Mouse (Mus musculus) ES-Bruce4 (cell line): Measurements from ENCODE around the gene Kbtbd4. TPM values are rescaled to one million over a fixed set of nuclear protein-coding genes. Genes with fewer than 3 reads are reported as not detected.

Experiments
- H3K27ac ChIP-seq: 2 replicates; pipeline ENCODE4 v1.5.1; 2012; ENCODE audit warnings: low read length, inconsistent platforms; ENCODE audit not compliant: insufficient read depth
- H3K27me3 ChIP-seq: 2 replicates; pipeline ENCODE4 v1.6.1; 2012; ENCODE audit warnings: mild to moderate bottlenecking, low read length, inconsistent platforms; ENCODE audit not compliant: control insufficient read depth, poor library complexity, insufficient read depth, severe bottlenecking
- H3K36me3 ChIP-seq: 2 replicates; pipeline ENCODE4 v1.6.1; 2012; ENCODE audit warnings: inconsistent platforms, mild to moderate bottlenecking, low read length, moderate library complexity; ENCODE audit not compliant: control insufficient read depth, poor library complexity, insufficient read depth, severe bottlenecking
- H3K4me1 ChIP-seq: one replicate; pipeline ENCODE4 v1.8.1; 2011; ENCODE audit warnings: low read length; ENCODE audit not compliant: control insufficient read depth, insufficient read depth
- H3K4me3 ChIP-seq: 2 replicates; pipeline ENCODE4 v1.5.1; 2011; ENCODE audit warnings: low read depth, mild to moderate bottlenecking, low read length
- H3K9ac ChIP-seq: 2 replicates; pipeline ENCODE4 v1.6.1; 2012; ENCODE audit warnings: low read depth, mild to moderate bottlenecking, inconsistent platforms; ENCODE audit not compliant: poor library complexity, severe bottlenecking
- H3K9me3 ChIP-seq: replicated peaks from 2 replicates; pipeline ENCODE4 v1.6.1; 2012; ENCODE audit warnings: mild to moderate bottlenecking, low read length, inconsistent platforms; ENCODE audit not compliant: control insufficient read depth, poor library complexity, insufficient read depth, severe bottlenecking
- CTCF ChIP-seq: IDR thresholded peaks from one replicate; pipeline ENCODE4 v1.8.1; 2011; ENCODE audit warnings: low read depth, low read length
- EP300 ChIP-seq: IDR thresholded peaks from 2 replicates; pipeline ENCODE4 v1.6.1; 2011; ENCODE audit warnings: low read depth, low read length; ENCODE audit not compliant: insufficient read depth
- POLR2A ChIP-seq: IDR thresholded peaks from one replicate; pipeline ENCODE4 v1.8.1; 2011; ENCODE audit warnings: low read length; ENCODE audit not compliant: insufficient read depth
- polyA plus RNA-seq: library from polyadenylated mRNA; stranded (reverse); fragments of >200 nt; gene quantifications from 2 replicates; pipeline ENCODE4 v1.2.4, GENCODE M21; 2011; ENCODE audit warnings: low read depth; ENCODE audit not compliant: missing spikeins, insufficient read depth, insufficient read length

The Kbtbd4 gene
- polyA plus RNA-seq, 1 experiment: 24.0 TPM

DNA sequence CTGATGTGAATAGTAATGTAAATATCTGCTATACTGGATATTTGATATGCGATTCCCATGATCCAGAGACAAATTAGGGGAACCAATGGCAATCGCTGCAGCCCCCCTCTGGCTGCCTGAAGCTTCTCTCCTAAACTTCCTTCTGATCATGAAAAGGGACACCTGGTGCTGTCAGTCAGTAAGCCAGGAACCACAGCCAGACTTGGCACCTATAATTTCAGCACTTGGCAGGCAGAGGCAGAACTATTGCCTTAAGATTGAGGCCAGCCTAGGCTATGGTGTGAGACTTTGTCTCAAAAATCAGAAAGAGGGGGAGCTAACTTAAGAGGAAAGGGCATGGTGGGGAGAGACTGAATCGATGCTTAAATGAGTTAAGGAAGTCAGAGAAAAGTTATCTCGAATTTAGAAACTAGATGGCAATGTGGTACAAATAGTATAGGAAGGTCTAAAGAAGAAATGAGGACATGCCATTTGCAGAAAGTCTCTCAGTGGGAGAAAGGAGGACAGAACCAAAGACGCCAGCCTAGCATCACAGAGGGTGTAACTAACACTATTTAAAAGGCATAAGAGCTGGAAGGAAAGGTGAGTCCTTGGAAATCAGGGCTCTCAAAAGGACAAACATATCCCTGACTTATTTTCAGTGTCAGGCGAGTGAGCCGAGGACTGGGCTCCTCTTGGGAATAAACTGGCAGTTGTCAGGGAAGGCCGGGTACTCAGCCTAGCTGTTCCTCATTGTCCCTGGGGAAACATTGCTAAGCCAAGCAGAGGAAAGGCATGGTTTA is 33.2 kb upstream of the Kbtbd4 start:
- Histone ChIP-seq H3K9ac (no peak overlapping the region), H3K27ac (no peak overlapping the region), H3K4me1 (no peaks in the 10 kb centered on the region), H3K36me3 (peaks cover 11% of the 10 kb centered on the region), H3K4me3 (no peak overlapping the region), H3K27me3 (no peaks in the 10 kb centered on the region), H3K9me3 (no peaks in the 10 kb centered on the region)
- TF ChIP-seq CTCF (no peak), POLR2A (no peak), EP300 (no peak)

DNA sequence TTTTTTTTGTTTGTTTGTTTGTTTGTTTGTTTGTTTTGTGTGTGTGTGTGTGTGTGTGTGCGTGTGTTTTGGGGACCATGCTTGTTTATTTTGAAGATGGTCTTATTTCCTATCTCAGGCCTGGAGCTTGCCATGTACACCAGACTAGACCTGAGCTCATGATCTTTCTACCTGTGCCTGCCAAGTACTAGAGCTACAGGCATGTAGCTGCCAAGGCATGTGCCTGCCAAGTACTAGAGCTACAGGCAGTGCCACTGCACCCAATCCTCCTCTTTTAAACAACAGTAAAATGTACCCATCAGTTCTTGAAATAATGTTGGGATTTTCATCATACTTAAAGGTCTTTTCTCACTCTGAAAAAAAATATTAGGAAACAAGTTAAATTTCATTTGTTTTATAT is 30.5 kb upstream of the Kbtbd4 start:
- H3K9me3 ChIP-seq: no peaks in the 10 kb centered on the region
- H3K9ac ChIP-seq: no peak overlapping the region
- no peaks in the 10 kb centered on the region for H3K36me3 ChIP-seq
- H3K27ac ChIP-seq: no peak overlapping the region
- H3K4me3 ChIP-seq: no peak overlapping the region
- no peak for TF ChIP-seq EP300
- no peak for TF ChIP-seq POLR2A
- TF ChIP-seq CTCF: no peak
- H3K27me3 ChIP-seq: no peaks in the 10 kb centered on the region
- no peaks in the 10 kb centered on the region for H3K4me1 ChIP-seq

- TF ChIP-seq EP300 (no peak), POLR2A (no peak), CTCF (no peak)
- Histone ChIP-seq H3K27ac (no peak overlapping the region), H3K27me3 (no peaks in the 10 kb centered on the region), H3K9ac (no peak overlapping the region), H3K36me3 (no peaks in the 10 kb centered on the region), H3K9me3 (no peaks in the 10 kb centered on the region), H3K4me3 (no peak overlapping the region), H3K4me1 (no peaks in the 10 kb centered on the region)
Observed at GRCm38 (mm10) chr2:90875239-90875638, 29.3 kb upstream of the Kbtbd4 start.

GRCm38 (mm10) chr2:90877584-90878259 is 26.8 kb upstream of the Kbtbd4 start:
- Histone ChIP-seq H3K27me3 (no peaks in the 10 kb centered on the region), H3K4me3 (no peak overlapping the region), H3K4me1 (no peaks in the 10 kb centered on the region), H3K27ac (no peak overlapping the region), H3K9ac (no peak overlapping the region), H3K36me3 (no peaks in the 10 kb centered on the region), H3K9me3 (no peaks in the 10 kb centered on the region)
- TF ChIP-seq CTCF (no peak), POLR2A (no peak), EP300 (no peak)

GRCm38 (mm10) chr2:90879419-90879818 is 25.1 kb upstream of the Kbtbd4 start:
- no peaks in the 10 kb centered on the region for H3K27me3 ChIP-seq

More at GRCm38 (mm10) chr2:90879419-90879818, 25.1 kb upstream of the Kbtbd4 start:
- Histone ChIP-seq H3K27ac (no peak overlapping the region), H3K36me3 (no peaks in the 10 kb centered on the region), H3K4me1 (no peaks in the 10 kb centered on the region), H3K4me3 (no peak overlapping the region), H3K9ac (no peak overlapping the region), H3K9me3 (no peaks in the 10 kb centered on the region)
- no peak for TF ChIP-seq POLR2A
- no peak for TF ChIP-seq EP300
- TF ChIP-seq CTCF: no peak
